Mouse (Mus musculus) testis, adult 2 months (tissue): Measurements from ENCODE around the gene Sh3bp5.

Experiments
- CTCF ChIP-seq: fragments of 200-500 bp; IDR thresholded peaks from 2 replicates; pipeline ENCODE4 v1.5.1; 2012; ENCODE audit warnings: low read depth, mild to moderate bottlenecking, inconsistent platforms, low read length, moderate library complexity; ENCODE audit not compliant: control insufficient read depth, insufficient read depth, insufficient replicate concordance
- POLR2A ChIP-seq: fragments of 200-500 bp; IDR thresholded peaks from 2 replicates; pipeline ENCODE4 v1.6.1; 2012; ENCODE audit warnings: low read depth, mild to moderate bottlenecking, inconsistent platforms, low read length, moderate library complexity; ENCODE audit not compliant: control insufficient read depth

GRCm38 (mm10) chr14:31454849-31455566 lies 19.1 kb upstream of the Sh3bp5 start:
- TF ChIP-seq CTCF, result peak; percentile 70
- no peak for TF ChIP-seq POLR2A
